Mouse (Mus musculus): ENCODE data around the gene Dcaf6. TPM values are rescaled to one million over a fixed set of nuclear protein-coding genes. Genes with fewer than 3 reads are reported as not detected.

Dcaf6 gene
- polyA plus RNA-seq, 1 experiment from 2014 or later = 17.0 TPM

DNA sequence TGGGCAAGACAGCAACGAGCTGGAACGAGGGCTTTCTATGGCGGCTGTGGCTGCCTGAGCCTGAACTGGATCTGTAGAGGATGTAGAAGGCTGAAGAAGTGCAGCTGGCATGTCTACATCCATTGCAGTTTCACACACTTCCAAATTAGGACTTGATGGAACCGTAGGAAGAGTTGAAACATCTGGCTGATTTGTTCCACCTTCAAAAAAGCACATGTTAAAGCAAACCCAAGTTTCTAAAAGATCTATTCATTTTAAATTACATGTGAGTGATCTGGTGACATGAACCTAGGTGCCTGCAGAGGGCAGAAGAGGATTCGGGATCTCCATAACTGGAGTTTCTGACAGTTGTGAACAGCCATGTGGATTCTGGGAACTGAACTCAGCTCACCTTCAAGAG lies 71.6 kb downstream of the Dcaf6 start:
- Histone ChIP-seq H3K4me3 (replicated peaks; ENCODE audit: low read length) (no peak overlapping the region), H3K4me1 (replicated peaks; ENCODE audit: control insufficient read depth, insufficient read depth, low read length) (no peaks in the 10 kb centered on the region), H3K9me3 (ENCODE audit: control insufficient read depth, low read length) (no peaks in the 10 kb centered on the region), H3K27me3 (ENCODE audit: control insufficient read depth, insufficient read depth, low read length) (no peaks in the 10 kb centered on the region), H3K27ac (no peak overlapping the region), H3K36me3 (replicated peaks; ENCODE audit: control insufficient read depth, insufficient read depth) (peaks cover 14% of the 10 kb centered on the region), H3K4me2 (replicated peaks) (no peak overlapping the region), H3K9ac (no peak overlapping the region)
- DNase-seq (ENCODE audit: low spot score) (peak; percentile 25), ATAC-seq (ENCODE audit: low FRiP score) (no peak)
- 84% methylated on average over 5 of the region's 5 CpGs for WGBS

DNA sequence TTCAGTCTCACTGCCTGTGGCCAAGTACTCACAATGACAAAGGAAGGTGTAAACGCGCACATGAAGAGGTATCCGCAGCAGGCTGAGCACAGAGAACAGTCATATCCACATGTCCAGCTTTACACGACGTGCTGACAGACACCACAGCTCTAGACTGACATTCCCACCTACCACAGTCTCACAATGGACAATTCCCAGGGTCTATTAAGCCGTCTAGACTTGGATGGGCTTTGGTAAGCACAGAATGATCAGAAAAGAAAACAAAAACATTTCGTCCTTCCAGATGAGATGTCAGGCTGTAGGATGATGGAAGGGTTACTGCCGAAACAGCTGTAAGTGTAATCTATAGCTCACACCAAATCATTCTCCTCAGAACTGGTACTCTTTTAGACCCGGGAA lies 73.8 kb downstream of the Dcaf6 start:
- no peaks in the 10 kb centered on the region for H3K9me3 ChIP-seq (ENCODE audit: control insufficient read depth, low read length)
- WGBS = 84% methylated on average over 9 of the region's 9 CpGs
- peaks cover 14% of the 10 kb centered on the region for H3K36me3 ChIP-seq (replicated peaks; ENCODE audit: control insufficient read depth, insufficient read depth)
- no peak overlapping the region for H3K4me2 ChIP-seq (replicated peaks)
- no peak for DNase-seq (ENCODE audit: low spot score)
- no peak for ATAC-seq (ENCODE audit: low FRiP score)
- H3K4me1 ChIP-seq (replicated peaks; ENCODE audit: control insufficient read depth, insufficient read depth, low read length) = no peaks in the 10 kb centered on the region
- no peaks in the 10 kb centered on the region for H3K27me3 ChIP-seq (ENCODE audit: control insufficient read depth, insufficient read depth, low read length)
- no peak overlapping the region for H3K9ac ChIP-seq
- no peak overlapping the region for H3K4me3 ChIP-seq (replicated peaks; ENCODE audit: low read length)
- no peak overlapping the region for H3K27ac ChIP-seq

- ATAC-seq (ENCODE audit: low FRiP score) = no peak
- 94% methylated on average over 14 of the region's 14 CpGs for WGBS
- H3K9me3 ChIP-seq (ENCODE audit: control insufficient read depth, low read length) = no peaks in the 10 kb centered on the region
These were observed 74.3 kb downstream of the Dcaf6 start for GRCm38 (mm10) chr1:165385810-165386524.

GRCm38 (mm10) chr1:165373839-165374238 lies 86.4 kb downstream of the Dcaf6 start:
- H3K27ac ChIP-seq = no peak overlapping the region
- H3K27me3 ChIP-seq (ENCODE audit: control insufficient read depth, insufficient read depth, low read length) = no peaks in the 10 kb centered on the region
- H3K36me3 ChIP-seq (replicated peaks; ENCODE audit: control insufficient read depth, insufficient read depth) = 0 out of 2 replicates have a peak, but pooled peaks cover 5% of the 10 kb centered on the region
- ATAC-seq (ENCODE audit: low FRiP score) (no peak), DNase-seq (ENCODE audit: low spot score) (no peak)
- H3K4me3 ChIP-seq (replicated peaks; ENCODE audit: low read length) = no peak overlapping the region
- no peaks in the 10 kb centered on the region for H3K9me3 ChIP-seq (ENCODE audit: control insufficient read depth, low read length)
- 75% methylated on average over 9 of the region's 9 CpGs for WGBS
- no peak overlapping the region for H3K4me2 ChIP-seq (replicated peaks)
- no peaks in the 10 kb centered on the region for H3K4me1 ChIP-seq (replicated peaks; ENCODE audit: control insufficient read depth, insufficient read depth, low read length)
- no peak overlapping the region for H3K9ac ChIP-seq

More at GRCm38 (mm10) chr1:165385810-165386524, 74.3 kb downstream of the Dcaf6 start:
- peaks cover 14% of the 10 kb centered on the region for H3K36me3 ChIP-seq (replicated peaks; ENCODE audit: control insufficient read depth, insufficient read depth)
- no peak overlapping the region for H3K27ac ChIP-seq
- H3K4me3 ChIP-seq (replicated peaks; ENCODE audit: low read length) = no peak overlapping the region
- DNase-seq (ENCODE audit: low spot score) = no peak
- H3K4me2 ChIP-seq (replicated peaks) = no peak overlapping the region
- no peak overlapping the region for H3K9ac ChIP-seq
- no peaks in the 10 kb centered on the region for H3K27me3 ChIP-seq (ENCODE audit: control insufficient read depth, insufficient read depth, low read length)
- H3K4me1 ChIP-seq (replicated peaks; ENCODE audit: control insufficient read depth, insufficient read depth, low read length) = no peaks in the 10 kb centered on the region

DNA sequence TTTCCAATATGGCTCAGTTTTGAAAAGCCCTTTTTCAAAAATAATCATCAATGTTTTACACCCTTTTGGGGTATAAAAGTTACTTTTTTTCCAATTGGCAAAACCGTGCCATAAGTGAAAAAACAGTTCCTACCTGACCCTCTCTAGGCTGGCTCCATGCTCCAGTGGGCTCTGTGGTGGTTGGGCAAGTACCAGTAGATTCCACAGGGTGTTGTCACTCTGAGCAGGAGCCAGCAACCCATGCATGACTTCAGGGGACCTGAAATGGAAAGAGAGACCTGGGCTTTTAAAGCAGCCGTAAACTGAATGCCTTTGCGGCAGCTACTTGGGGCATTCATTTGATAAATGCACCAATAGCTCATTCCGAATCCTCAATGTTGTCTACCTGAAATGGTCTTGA lies 89.3 kb downstream of the Dcaf6 start:
- Histone ChIP-seq H3K27me3 (ENCODE audit: control insufficient read depth, insufficient read depth, low read length) (no peaks in the 10 kb centered on the region), H3K36me3 (replicated peaks; ENCODE audit: control insufficient read depth, insufficient read depth) (peaks cover 5% of the 10 kb centered on the region; the same call in 1 of the 2 replicates), H3K9ac (no peak overlapping the region), H3K4me2 (replicated peaks) (no peak overlapping the region), H3K27ac (no peak overlapping the region), H3K4me1 (replicated peaks; ENCODE audit: control insufficient read depth, insufficient read depth, low read length) (no peaks in the 10 kb centered on the region), H3K9me3 (ENCODE audit: control insufficient read depth, low read length) (no peaks in the 10 kb centered on the region), H3K4me3 (replicated peaks; ENCODE audit: low read length) (no peak overlapping the region)
- no peak for DNase-seq (ENCODE audit: low spot score)
- WGBS = 92% methylated on average over 4 of the region's 4 CpGs
- no peak for ATAC-seq (ENCODE audit: low FRiP score)

- no peaks in the 10 kb centered on the region; the same call in 1 of the 2 replicates for H3K36me3 ChIP-seq (replicated peaks; ENCODE audit: control insufficient read depth, insufficient read depth)
- WGBS = 93% methylated on average over 3 of the region's 3 CpGs
- no peaks in the 10 kb centered on the region for H3K9me3 ChIP-seq (ENCODE audit: control insufficient read depth, low read length)
- no peaks in the 10 kb centered on the region for H3K4me1 ChIP-seq (replicated peaks; ENCODE audit: control insufficient read depth, insufficient read depth, low read length)
- DNase-seq (ENCODE audit: low spot score) (no peak), ATAC-seq (ENCODE audit: low FRiP score) (no peak)
- H3K9ac ChIP-seq = no peak overlapping the region
- no peak overlapping the region for H3K4me2 ChIP-seq (replicated peaks)
- no peaks in the 10 kb centered on the region for H3K27me3 ChIP-seq (ENCODE audit: control insufficient read depth, insufficient read depth, low read length)
- H3K4me3 ChIP-seq (replicated peaks; ENCODE audit: low read length) = no peak overlapping the region
- no peak overlapping the region for H3K27ac ChIP-seq
These were observed 95.2 kb downstream of the Dcaf6 start for GRCm38 (mm10) chr1:165365057-165365456.

DNA sequence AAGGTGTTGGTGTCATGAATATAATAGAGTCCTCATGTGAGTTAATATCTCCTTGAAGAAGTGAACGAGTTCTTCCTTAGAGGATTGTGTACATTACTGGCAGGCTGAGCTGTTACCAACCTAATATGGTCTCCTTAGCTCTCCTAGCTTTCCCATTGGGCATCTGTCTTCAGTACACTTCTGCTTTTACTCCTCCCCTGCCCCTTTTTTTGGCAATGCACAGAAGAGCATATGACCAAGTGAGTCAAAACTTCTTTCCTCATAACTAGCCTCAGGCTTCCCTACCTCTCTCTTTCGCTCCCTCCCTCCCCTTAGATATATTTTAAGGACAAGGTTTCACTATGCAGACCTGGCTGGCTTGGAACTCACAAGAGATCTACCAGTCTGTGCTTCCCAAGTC lies 97.0 kb downstream of the Dcaf6 start:
- Histone ChIP-seq H3K27ac (no peak overlapping the region), H3K27me3 (ENCODE audit: control insufficient read depth, insufficient read depth, low read length) (no peaks in the 10 kb centered on the region), H3K36me3 (replicated peaks; ENCODE audit: control insufficient read depth, insufficient read depth) (no peaks in the 10 kb centered on the region; the same call in 1 of the 2 replicates), H3K9ac (no peak overlapping the region), H3K9me3 (ENCODE audit: control insufficient read depth, low read length) (no peaks in the 10 kb centered on the region), H3K4me2 (replicated peaks) (no peak overlapping the region), H3K4me3 (replicated peaks; ENCODE audit: low read length) (no peak overlapping the region), H3K4me1 (replicated peaks; ENCODE audit: control insufficient read depth, insufficient read depth, low read length) (no peaks in the 10 kb centered on the region)
- ATAC-seq (ENCODE audit: low FRiP score) (no peak), DNase-seq (ENCODE audit: low spot score) (no peak)
- 95% methylated on average over 2 of the region's 2 CpGs for WGBS

- Histone ChIP-seq H3K36me3 (replicated peaks; ENCODE audit: control insufficient read depth, insufficient read depth) (peaks cover 9% of the 10 kb centered on the region; the same call in 1 of the 2 replicates), H3K27me3 (ENCODE audit: control insufficient read depth, insufficient read depth, low read length) (no peaks in the 10 kb centered on the region), H3K4me3 (replicated peaks; ENCODE audit: low read length) (no peak overlapping the region), H3K9ac (no peak overlapping the region), H3K4me2 (replicated peaks) (no peak overlapping the region), H3K4me1 (replicated peaks; ENCODE audit: control insufficient read depth, insufficient read depth, low read length) (no peaks in the 10 kb centered on the region), H3K27ac (no peak overlapping the region), H3K9me3 (ENCODE audit: control insufficient read depth, low read length) (no peaks in the 10 kb centered on the region)
- ATAC-seq (ENCODE audit: low FRiP score) = no peak
- DNase-seq (ENCODE audit: low spot score) = no peak
- WGBS = 74% methylated on average over 2 of the region's 2 CpGs
These were observed 103.9 kb downstream of the Dcaf6 start for GRCm38 (mm10) chr1:165356347-165356746.

DNA sequence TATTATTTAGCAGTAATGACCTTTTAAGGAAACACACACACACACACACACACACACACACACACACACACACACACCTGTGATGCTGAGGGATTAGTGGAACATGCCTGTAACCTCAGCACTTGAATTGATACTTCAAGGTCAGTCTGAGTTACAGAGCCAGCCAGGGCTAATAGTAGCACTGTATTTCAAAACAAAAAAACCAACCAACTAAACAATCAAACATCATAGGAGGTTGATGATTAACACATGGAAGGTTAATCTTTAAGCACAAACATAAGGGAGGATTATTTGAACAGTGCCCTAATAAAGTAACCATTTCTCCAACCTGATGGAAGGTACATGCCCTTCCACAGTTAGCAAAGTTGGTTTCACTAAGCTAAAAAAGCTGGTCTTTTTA lies 111.6 kb downstream of the Dcaf6 start:
- H3K36me3 ChIP-seq (replicated peaks; ENCODE audit: control insufficient read depth, insufficient read depth) = peaks cover 26% of the 10 kb centered on the region
- H3K4me1 ChIP-seq (replicated peaks; ENCODE audit: control insufficient read depth, insufficient read depth, low read length) = no peaks in the 10 kb centered on the region; the same call in 1 of the 2 replicates
- no peak for ATAC-seq (ENCODE audit: low FRiP score)
- no peak overlapping the region for H3K4me2 ChIP-seq (replicated peaks)
- H3K9ac ChIP-seq = no peak overlapping the region
- no peak overlapping the region for H3K27ac ChIP-seq
- DNase-seq (ENCODE audit: low spot score) = no peak
- H3K27me3 ChIP-seq (ENCODE audit: control insufficient read depth, insufficient read depth, low read length) = no peaks in the 10 kb centered on the region
- no peaks in the 10 kb centered on the region for H3K9me3 ChIP-seq (ENCODE audit: control insufficient read depth, low read length)
- no peak overlapping the region for H3K4me3 ChIP-seq (replicated peaks; ENCODE audit: low read length)

Data from hindbrain, embryonic 14.5 days (tissue).